Mouse (Mus musculus) stomach, embryonic 14.5 days (tissue): ENCODE data around the gene Gm45021. TPM values are rescaled to one million over a fixed set of nuclear protein-coding genes. Genes with fewer than 3 reads are reported as not detected.
A peak's percentile ranks its signal among the peaks of the same experiment; 100 is the strongest.

Experiments
- ATAC-seq: fragments of 200-750 bp; cut with Nextera tagmentation; 2 replicates; pipeline ENCODE4 v1.8.0; 2017; ENCODE audit warnings: low read depth, moderate TSS enrichment; ENCODE audit not compliant: insufficient number of reproducible peaks, insufficient read depth, low FRiP score
- H3K27ac ChIP-seq: fragments of 300-500 bp; sonication (generic); 2 replicates; pipeline ENCODE4 v1.5.1; 2014; ENCODE audit warnings: mild to moderate bottlenecking, low read length, moderate library complexity, mixed read lengths
- H3K27me3 ChIP-seq: fragments of 300-500 bp; sonication (generic); 2 replicates; pipeline ENCODE4 v1.6.1; 2014; ENCODE audit warnings: low read length, control low read depth, mixed read lengths; ENCODE audit not compliant: control insufficient read depth, insufficient read depth
- H3K36me3 ChIP-seq: fragments of 300-500 bp; sonication (generic); 2 replicates; pipeline ENCODE4 v1.6.1; 2014; ENCODE audit warnings: mild to moderate bottlenecking, control low read depth, low read length, moderate library complexity, mixed read lengths; ENCODE audit not compliant: control insufficient read depth, insufficient read depth
- H3K4me1 ChIP-seq: fragments of 300-500 bp; sonication (generic); 2 replicates; pipeline ENCODE4 v1.6.1; 2014; ENCODE audit warnings: low read length, control low read depth, mixed read lengths; ENCODE audit not compliant: control insufficient read depth, insufficient read depth
- H3K4me2 ChIP-seq: fragments of 300-500 bp; sonication (generic); replicated peaks from 2 replicates; pipeline ENCODE4 v1.6.1; 2014; ENCODE audit warnings: low read depth, low read length, control low read depth
- H3K4me3 ChIP-seq: fragments of 300-500 bp; sonication (generic); 2 replicates; pipeline ENCODE4 v1.5.1; 2014; ENCODE audit warnings: low read depth, low read length, control low read depth
- H3K9ac ChIP-seq: fragments of 300-500 bp; sonication (generic); replicated peaks from 2 replicates; pipeline ENCODE4 v1.6.1; 2014; ENCODE audit warnings: low read depth, mild to moderate bottlenecking, control low read depth, low read length, moderate library complexity, mixed read lengths
- H3K9me3 ChIP-seq: fragments of 300-500 bp; sonication (generic); 2 replicates; pipeline ENCODE4 v1.6.1; 2016; ENCODE audit warnings: low read depth, low read length, control low read depth; ENCODE audit not compliant: control insufficient read depth
- WGBS: fragments of 180-500 bp; shearing (Covaris S2); extraction: QIAGEN DNeasy Blood & Tissue Kit; methylation state at CpG from one replicate; pipeline ENCODE4 v1.1.7; 2014; 5-methylcytosine and 5-hydroxymethylcytosine counted together
- polyA plus RNA-seq: library from polyadenylated mRNA; unstranded; fragments of >200 nt; fragmentation: Nextera tagmentation; extraction: Ambion mirVana; gene quantifications from 2 replicates; pipeline ENCODE4 v1.2.1, GENCODE M21; 2014

Gene Gm45021
- polyA plus RNA-seq, 1 experiment from 2014 or later = not detected

- WGBS = 96% methylated on average over 45 of the region's 45 CpGs
- Histone ChIP-seq H3K4me3 (no peak overlapping the region), H3K27me3 (no peaks in the 10 kb centered on the region), H3K4me2 (no peak overlapping the region), H3K9me3 (peaks cover 26% of the 10 kb centered on the region), H3K4me1 (peaks cover 8% of the 10 kb centered on the region; the same call in 1 of the 2 replicates), H3K36me3 (peaks cover 39% of the 10 kb centered on the region), H3K27ac (no peak overlapping the region), H3K9ac (no peak overlapping the region)
- ATAC-seq = no peak
These were observed 7.3 kb downstream of the Gm45021 start for GRCm38 (mm10) chr6:48596545-48597232.

GRCm38 (mm10) chr6:48597233-48597625 lies 7.8 kb downstream of the Gm45021 start:
- Histone ChIP-seq H3K36me3 (peaks cover 39% of the 10 kb centered on the region), H3K9ac (no peak overlapping the region), H3K27ac (no peak overlapping the region), H3K4me3 (no peak overlapping the region), H3K4me1 (peaks cover 8% of the 10 kb centered on the region; the same call in 1 of the 2 replicates), H3K27me3 (no peaks in the 10 kb centered on the region), H3K4me2 (no peak overlapping the region), H3K9me3 (peaks cover 26% of the 10 kb centered on the region)
- WGBS = 97% methylated on average over 27 of the region's 27 CpGs
- ATAC-seq = no peak

- no peak overlapping the region for H3K9ac ChIP-seq
- 85% methylated on average over 1 of the region's 1 CpGs for WGBS
- no peak overlapping the region for H3K4me3 ChIP-seq
- 0 out of 2 replicates have a peak, but pooled peaks cover 3% of the 10 kb centered on the region for H3K4me1 ChIP-seq
- no peaks in the 10 kb centered on the region for H3K27me3 ChIP-seq
- peaks cover 39% of the 10 kb centered on the region for H3K36me3 ChIP-seq
- no peak overlapping the region for H3K27ac ChIP-seq
- no peak for ATAC-seq
- peaks cover 26% of the 10 kb centered on the region for H3K9me3 ChIP-seq
- no peak overlapping the region for H3K4me2 ChIP-seq
These were observed 11.2 kb downstream of the Gm45021 start for GRCm38 (mm10) chr6:48600594-48600993.

GRCm38 (mm10) chr6:48601271-48602079 lies 12.1 kb downstream of the Gm45021 start, which contains the start of gene Zfp775:
Gene Zfp775 (plus strand): TSS chr6:48602063.
- peak within 1 kb of the TSS; percentile 58 for H3K4me3 ChIP-seq
- peak within 1 kb of the TSS; percentile 97 for H3K4me2 ChIP-seq
- no peaks in the 10 kb centered on the region for H3K27me3 ChIP-seq
- WGBS = 4% methylated on average over 41 of the region's 42 CpGs
- peaks cover 19% of the 10 kb centered on the region for H3K9me3 ChIP-seq
- peak within 1 kb of the TSS; percentile 33 for H3K27ac ChIP-seq
- ATAC-seq = peak; percentile 99
- 0 out of 2 replicates have a peak, but pooled peaks cover 3% of the 10 kb centered on the region for H3K4me1 ChIP-seq
- peaks cover 32% of the 10 kb centered on the region for H3K36me3 ChIP-seq
- peak within 1 kb of the TSS; percentile 74 for H3K9ac ChIP-seq

- Histone ChIP-seq H3K27me3 (no peaks in the 10 kb centered on the region), H3K4me3 (peak overlapping the region; percentile 58), H3K36me3 (peaks cover 25% of the 10 kb centered on the region), H3K27ac (peak overlapping the region; percentile 29), H3K9me3 (peaks cover 12% of the 10 kb centered on the region), H3K4me2 (peak overlapping the region; percentile 97), H3K4me1 (0 out of 2 replicates have a peak, but pooled peaks cover 3% of the 10 kb centered on the region), H3K9ac (peak overlapping the region; percentile 74)
- ATAC-seq = peak; percentile 63
- WGBS = 3% methylated on average over 28 of the region's 28 CpGs
These were observed 12.8 kb downstream of the Gm45021 start for GRCm38 (mm10) chr6:48602080-48602741.

- WGBS = 74% methylated on average over 2 of the region's 2 CpGs
- Histone ChIP-seq H3K4me2 (no peak overlapping the region), H3K36me3 (no peaks in the 10 kb centered on the region; the same call in 1 of the 2 replicates), H3K27me3 (no peaks in the 10 kb centered on the region), H3K27ac (no peak overlapping the region), H3K9me3 (no peaks in the 10 kb centered on the region), H3K4me3 (no peak overlapping the region), H3K4me1 (0 out of 2 replicates have a peak, but pooled peaks cover 4% of the 10 kb centered on the region), H3K9ac (no peak overlapping the region)
- ATAC-seq = no peak
These were observed 18.7 kb downstream of the Gm45021 start for GRCm38 (mm10) chr6:48608124-48608523.

- Histone ChIP-seq H3K4me1 (0 out of 2 replicates have a peak, but pooled peaks cover 4% of the 10 kb centered on the region), H3K9me3 (no peaks in the 10 kb centered on the region), H3K4me3 (no peak overlapping the region), H3K27me3 (no peaks in the 10 kb centered on the region), H3K36me3 (no peaks in the 10 kb centered on the region; the same call in 1 of the 2 replicates), H3K4me2 (no peak overlapping the region), H3K9ac (no peak overlapping the region), H3K27ac (no peak overlapping the region)
- WGBS = 57% methylated on average over 7 of the region's 7 CpGs
- no peak for ATAC-seq
These were observed 20.1 kb downstream of the Gm45021 start for GRCm38 (mm10) chr6:48609512-48609911.

- Histone ChIP-seq H3K9ac (no peak overlapping the region), H3K27ac (no peak overlapping the region), H3K4me2 (no peak overlapping the region), H3K36me3 (no peaks in the 10 kb centered on the region; the same call in 1 of the 2 replicates), H3K9me3 (no peaks in the 10 kb centered on the region), H3K4me3 (no peak overlapping the region), H3K27me3 (no peaks in the 10 kb centered on the region), H3K4me1 (0 out of 2 replicates have a peak, but pooled peaks cover 4% of the 10 kb centered on the region)
- WGBS = 44% methylated on average over 3 of the region's 3 CpGs
- ATAC-seq = no peak
These were observed 21.2 kb downstream of the Gm45021 start for GRCm38 (mm10) chr6:48610657-48611056.
